Mouse (Mus musculus): ENCODE measurements around the gene Sh3bgrl3.

Gene Sh3bgrl3

GRCm38 (mm10) chr4:134128983-134129362, 384 bp upstream of the Sh3bgrl3 start:
- no peak for DNase-seq (ENCODE audit: low read depth, low spot score)

DNA sequence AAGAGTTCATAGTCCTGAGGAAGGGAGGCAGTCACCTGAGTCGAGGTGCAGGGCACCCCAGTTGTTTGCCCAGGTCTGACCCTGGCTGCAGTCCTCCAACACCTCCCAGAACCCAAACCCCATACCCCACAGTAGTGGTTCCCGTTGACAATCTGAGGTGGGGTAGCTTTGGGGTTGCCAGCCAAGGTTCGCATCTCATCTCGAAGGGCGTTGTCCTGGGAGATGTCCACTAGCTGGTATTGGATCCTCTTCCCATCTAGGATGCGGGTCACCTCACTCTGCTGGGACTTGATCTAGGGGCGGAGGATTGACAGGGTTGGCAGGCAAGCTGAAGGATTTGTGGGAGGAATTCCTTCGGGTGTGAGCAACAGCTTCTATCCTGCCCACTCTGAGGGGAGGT, 796 bp downstream of the Sh3bgrl3 start:
- DNase-seq (ENCODE audit: low read depth, low spot score) = no peak

DNA sequence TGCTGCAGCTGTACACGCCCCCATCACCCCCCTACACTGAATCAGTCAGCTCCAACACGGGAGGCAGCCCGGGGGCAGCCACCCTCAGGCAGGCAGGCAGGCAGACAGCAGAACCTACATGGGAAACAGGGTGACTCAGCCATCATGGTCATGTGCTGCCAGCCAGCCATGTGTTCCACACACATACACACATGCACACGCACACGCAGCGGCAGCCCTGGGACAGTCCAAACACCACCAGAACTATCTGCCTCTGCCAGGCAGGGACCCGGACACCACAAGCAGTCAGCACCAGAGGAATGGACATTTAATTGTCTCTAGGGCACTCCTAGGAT, 1.5 kb downstream of the Sh3bgrl3 start:
- no peak for DNase-seq (ENCODE audit: low read depth, low spot score)

- no peak for DNase-seq (ENCODE audit: low read depth, low spot score)
These were observed 2.1 kb downstream of the Sh3bgrl3 start for GRCm38 (mm10) chr4:134126300-134127120.

DNA sequence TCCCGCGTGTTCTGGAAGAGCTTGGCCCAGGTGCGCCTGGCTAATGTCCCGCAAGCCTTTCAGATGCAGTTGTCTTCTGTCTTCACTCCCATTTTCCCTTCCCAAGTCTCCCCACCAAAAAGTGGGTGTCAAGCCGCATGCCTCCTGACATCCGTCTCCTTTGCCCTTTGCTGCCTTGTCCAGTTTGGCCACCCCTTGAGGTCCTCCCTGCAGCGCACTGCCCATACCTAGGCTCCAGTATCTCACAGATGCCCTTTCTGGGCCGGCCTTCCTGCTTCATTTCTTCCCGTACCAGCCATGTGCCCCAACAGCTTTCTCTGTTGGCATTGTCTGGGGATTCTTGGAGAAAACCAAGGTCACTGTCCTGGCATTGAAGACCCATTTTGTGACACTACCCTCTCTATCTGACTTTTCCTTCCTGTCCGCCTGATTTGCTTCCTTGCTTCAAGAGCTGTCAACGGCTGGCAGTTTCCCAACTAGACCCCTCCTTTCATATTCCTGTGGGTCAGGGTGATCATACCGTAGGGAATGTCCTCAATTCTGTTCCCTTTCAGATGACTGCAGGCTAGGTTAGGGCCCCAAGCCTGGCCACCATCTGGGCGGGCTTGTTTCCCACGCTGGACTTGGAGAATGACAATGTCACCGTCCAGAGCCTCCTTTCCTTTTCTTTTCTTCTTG, 3.1 kb downstream of the Sh3bgrl3 start:
- no peak for DNase-seq (ENCODE audit: low read depth, low spot score)

- no peak for DNase-seq (ENCODE audit: low read depth, low spot score)
These were observed 4.7 kb downstream of the Sh3bgrl3 start for GRCm38 (mm10) chr4:134123680-134124551.

- no peak for DNase-seq (ENCODE audit: low read depth, low spot score)
These were observed 5.4 kb downstream of the Sh3bgrl3 start for GRCm38 (mm10) chr4:134123147-134123546.

GRCm38 (mm10) chr4:134122281-134122680, 6.3 kb downstream of the Sh3bgrl3 start:
- DNase-seq (ENCODE audit: low read depth, low spot score) = peak; percentile 51

- DNase-seq (ENCODE audit: low read depth, low spot score) = no peak
These were observed 7.0 kb downstream of the Sh3bgrl3 start for GRCm38 (mm10) chr4:134121571-134121970.

DNA sequence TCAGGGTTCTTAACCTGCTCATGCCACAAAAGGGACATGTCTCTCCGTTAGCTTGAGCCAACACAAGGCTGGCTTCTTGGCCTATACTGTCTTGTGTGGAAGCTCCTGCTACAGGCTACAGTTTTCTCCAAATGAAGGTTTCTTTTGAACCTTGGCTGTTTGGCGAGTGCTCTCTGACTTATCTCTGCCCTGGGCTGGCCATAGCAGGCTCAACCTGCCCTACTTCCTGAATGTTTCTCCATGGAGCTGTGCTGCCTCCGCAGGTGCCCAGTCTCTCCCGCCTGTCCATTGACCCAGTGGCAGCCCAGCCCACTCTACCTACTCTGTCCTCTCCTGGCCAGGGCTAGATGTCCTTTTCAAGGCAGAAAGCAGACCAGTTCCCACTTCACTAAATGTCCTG, 7.7 kb downstream of the Sh3bgrl3 start:
- no peak for DNase-seq (ENCODE audit: low read depth, low spot score)

GRCm38 (mm10) chr4:134120192-134120805, 8.3 kb downstream of the Sh3bgrl3 start:
- DNase-seq (ENCODE audit: low read depth, low spot score) = no peak

DNA sequence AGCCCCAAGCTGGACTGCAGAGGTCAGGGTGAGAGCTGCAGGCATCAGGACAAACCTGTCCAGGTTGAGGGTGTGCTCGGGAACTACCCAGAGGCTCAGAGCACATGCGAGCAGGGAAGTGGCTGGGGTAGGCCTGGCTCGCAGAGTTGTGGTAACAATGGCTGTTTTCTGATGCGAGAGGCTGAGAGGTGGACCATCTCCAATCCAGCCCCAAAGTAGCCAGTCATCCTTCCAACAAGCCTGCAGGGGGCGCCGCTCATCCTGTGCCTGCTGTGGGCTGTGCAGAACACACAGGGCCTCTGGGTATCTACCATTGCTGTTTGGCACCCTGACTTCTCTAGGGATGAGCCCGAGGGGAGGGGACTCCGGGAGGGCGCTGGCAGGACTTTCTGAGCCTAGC, 8.9 kb downstream of the Sh3bgrl3 start:
- DNase-seq (ENCODE audit: low read depth, low spot score) = no peak

- DNase-seq (ENCODE audit: low read depth, low spot score) = no peak
These were observed 9.5 kb downstream of the Sh3bgrl3 start for GRCm38 (mm10) chr4:134119042-134119441.

DNA sequence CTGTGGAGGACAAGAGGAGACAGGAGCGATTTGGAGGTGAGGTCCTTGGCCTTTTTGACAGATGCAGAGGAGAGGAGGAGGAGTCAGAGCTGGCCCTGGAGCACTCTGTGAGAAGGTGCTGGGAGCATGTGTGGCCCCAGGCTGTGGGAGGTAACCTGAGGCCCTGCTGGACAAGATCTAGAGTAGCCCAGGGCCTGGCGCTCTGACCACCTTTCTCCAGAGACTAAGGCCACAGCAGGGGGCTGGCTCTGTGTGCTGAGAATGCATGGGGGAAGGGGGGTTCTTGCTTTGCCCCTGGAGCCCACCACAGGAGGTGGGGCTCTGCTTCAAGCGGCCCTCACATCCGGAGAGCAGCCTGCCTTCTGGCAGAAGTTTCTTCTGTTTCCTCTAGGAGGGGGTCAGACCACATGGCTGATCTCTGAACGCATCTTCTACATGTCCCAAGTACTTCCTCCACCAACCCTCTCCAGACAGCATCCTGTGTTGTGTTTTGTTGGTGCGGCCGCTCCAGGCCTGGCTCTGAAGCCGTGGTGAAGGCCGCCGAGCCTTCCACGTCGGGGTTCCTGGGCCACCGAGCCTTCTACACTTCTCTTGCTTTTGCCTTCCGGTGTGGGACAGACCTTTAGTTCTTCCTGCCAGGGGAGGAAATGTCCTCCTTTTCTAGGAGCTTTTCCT, 10.3 kb downstream of the Sh3bgrl3 start:
- no peak for DNase-seq (ENCODE audit: low read depth, low spot score)

GRCm38 (mm10) chr4:134117012-134117411, 11.6 kb downstream of the Sh3bgrl3 start:
- DNase-seq (ENCODE audit: low read depth, low spot score) = peak; percentile 61

- no peak for DNase-seq (ENCODE audit: low read depth, low spot score)
These were observed 12.1 kb downstream of the Sh3bgrl3 start for GRCm38 (mm10) chr4:134116501-134116900.

DNA sequence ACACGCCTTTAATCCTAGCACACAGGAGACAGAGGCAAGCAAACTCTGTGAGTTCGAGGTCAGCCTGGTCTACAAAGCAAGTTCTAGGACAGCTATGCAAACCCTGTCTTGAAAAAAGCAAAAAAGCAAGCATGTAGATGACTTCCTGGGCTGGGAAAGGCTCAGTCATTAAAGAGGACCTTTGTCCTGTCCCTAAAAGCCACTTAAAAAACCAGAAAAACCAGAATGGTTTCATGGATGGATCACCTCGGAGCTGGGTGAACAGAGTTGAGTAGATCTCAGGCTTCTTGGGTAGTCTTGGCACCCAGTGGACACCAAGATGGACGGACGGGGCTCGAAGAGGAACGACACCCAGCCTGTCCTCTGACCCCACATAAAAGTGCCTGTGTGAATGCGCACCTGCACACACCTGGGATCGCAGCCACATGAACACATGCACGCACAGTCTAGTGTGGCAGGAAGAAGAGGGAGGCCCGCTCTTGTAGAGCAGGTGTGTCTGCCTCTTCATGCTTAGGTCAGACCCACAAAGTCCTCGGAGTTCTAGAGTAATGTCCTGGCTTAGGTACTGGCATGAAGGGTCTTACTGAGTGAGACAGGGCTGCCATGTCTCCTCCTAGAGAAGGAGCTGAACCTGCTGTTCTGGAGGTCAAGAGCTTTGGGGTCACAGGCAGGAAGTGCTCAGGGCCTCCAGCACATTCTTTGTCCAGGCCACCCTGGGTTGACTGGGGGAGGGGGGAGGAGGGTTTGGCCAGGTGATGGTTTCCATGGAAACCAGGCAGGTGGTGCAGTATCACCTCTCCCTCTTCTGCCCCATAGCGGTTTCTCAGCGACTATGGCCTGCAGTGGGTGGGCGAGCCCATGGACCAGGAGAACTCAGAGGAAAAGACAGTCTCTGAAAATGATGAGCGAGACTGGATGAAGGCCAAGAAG, 13.1 kb downstream of the Sh3bgrl3 start:
- DNase-seq (ENCODE audit: low read depth, low spot score) = no peak

DNA sequence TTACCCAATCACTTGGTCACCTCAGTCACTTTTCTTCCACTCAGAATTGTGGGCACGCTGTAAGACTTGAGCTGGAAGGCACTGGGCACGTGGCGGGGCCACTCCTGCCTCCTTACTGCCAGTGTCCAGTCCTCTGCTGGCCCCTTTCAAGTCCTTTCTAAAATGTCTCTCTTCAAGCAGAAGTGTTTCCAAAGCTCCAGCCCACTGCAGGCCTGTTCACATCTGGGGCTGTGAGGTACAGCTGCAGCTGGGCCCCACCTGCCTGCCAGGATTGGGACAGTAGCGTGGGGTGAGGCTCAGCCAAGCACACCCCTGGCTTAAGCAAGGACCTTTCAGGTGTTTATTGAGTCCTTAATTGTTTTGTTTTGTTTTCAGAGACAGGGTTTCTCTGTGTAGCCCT, 14.6 kb downstream of the Sh3bgrl3 start:
- DNase-seq (ENCODE audit: low read depth, low spot score) = no peak

- no peak for DNase-seq (ENCODE audit: low read depth, low spot score)
These were observed 15.1 kb downstream of the Sh3bgrl3 start for GRCm38 (mm10) chr4:134113356-134113994.

DNA sequence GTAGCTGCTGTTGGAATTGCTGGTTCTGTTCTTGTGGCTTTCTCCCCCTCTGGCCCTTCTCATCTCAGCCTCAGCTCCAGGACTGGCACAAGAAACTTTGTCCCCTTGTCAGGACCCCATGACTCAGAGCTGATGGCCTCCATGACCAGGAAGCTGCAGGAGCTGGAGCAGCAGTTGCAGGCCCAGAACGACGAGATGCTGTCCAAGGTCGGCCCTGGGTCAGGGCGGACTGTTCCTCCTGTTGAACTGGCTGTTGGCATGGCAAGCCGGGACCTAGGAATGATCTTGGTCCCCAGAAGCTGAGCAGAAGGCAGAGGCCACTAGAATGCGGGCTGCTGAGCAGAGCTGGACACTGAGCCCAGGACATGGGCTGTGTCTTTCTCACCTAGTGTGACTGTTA, 16.2 kb downstream of the Sh3bgrl3 start:
- no peak for DNase-seq (ENCODE audit: low read depth, low spot score)
